Mouse (Mus musculus) Patski (cell line): ENCODE results near the gene Tubal3. TPM values are rescaled to one million over a fixed set of nuclear protein-coding genes. Genes with fewer than 3 reads are reported as not detected.

ENCODE experiments used
- ATAC-seq: fragments of 100-300 bp; one replicate; pipeline ENCODE4 v1.8.0; 2021
- CTCF ChIA-PET: fragments of 350-600 bp; sonication (Branson Sonifier 250); formaldehyde crosslinking; loops from one replicate; lab custom pipeline; 2022; ENCODE audit warnings: inconsistent platforms; lab: Charles Lee
- POLR2A ChIA-PET: fragments of 350-600 bp; sonication (Branson Sonifier 250); formaldehyde crosslinking; loops from one replicate; lab custom pipeline; 2022; ENCODE audit warnings: antibody characterized with exemption, inconsistent platforms; lab: Charles Lee
- DNase-seq: peaks from one replicate; pipeline ENCODE4 v3.0.0-alpha.2; 2011; ENCODE audit warnings: low read depth, low spot score
- H3K27me3 ChIP-seq: fragments of 371-371 bp; one replicate; pipeline ENCODE4 v1.5.1; 2021
- CTCF ChIP-seq: fragments of 100-300 bp; IDR thresholded peaks from one replicate; pipeline ENCODE4 v1.5.1; 2021
- in situ Hi-C: fragments of 300-500 bp; cut with MboI; formaldehyde crosslinking; loops from 3 replicates; pipeline ENCODE4 v1.11.1; 2018; ENCODE audit warnings: low pct_unique_long_range_greater_than_20kb, mixed read lengths
- polyA plus RNA-seq: library from polyadenylated mRNA; unstranded; gene quantifications from one replicate; pipeline ENCODE4 v1.2.3, GENCODE M21; 2021

Gene Tubal3
- polyA plus RNA-seq, 1 experiment from 2014 or later = not detected

GRCm38 (mm10) chr13:3910356-3910755, 7.7 kb upstream of the Tubal3 start:
- no peak for DNase-seq
- ChIA-PET CTCF (no interaction called here), POLR2A (interaction anchor here (0.6 kb wide), 1 partner anchor 20 kb away, joined by 5 read pairs; no protein-coding TSS in a partner anchor)
- no peak for ATAC-seq
- TF ChIP-seq CTCF = no peak
- in situ Hi-C loops = no loop called here
- H3K27me3 ChIP-seq = no peaks in the 10 kb centered on the region

GRCm38 (mm10) chr13:3913504-3913903, 4.6 kb upstream of the Tubal3 start:
- ChIA-PET CTCF (interaction anchor here (1.2 to 2.3 kb wide), 5 partner anchors 9 to 248 kb away, joined by 3 to 8 read pairs (median 4); no protein-coding TSS in a partner anchor), POLR2A (interaction anchor here (0.7 kb wide), 1 partner anchor 32 kb away, joined by 3 read pairs; the partner anchor contains the start of gene Ucn3)
- no peak for DNase-seq
- no peak for ATAC-seq
- in situ Hi-C loops = no loop called here
- TF ChIP-seq CTCF = no peak
- no peaks in the 10 kb centered on the region for H3K27me3 ChIP-seq

- DNase-seq (no peak), ATAC-seq (no peak)
- ChIA-PET CTCF (no interaction called here), POLR2A (no interaction called here)
- peaks cover 4% of the 10 kb centered on the region for H3K27me3 ChIP-seq
- TF ChIP-seq CTCF = no peak
- in situ Hi-C loops = no loop called here
These were observed 6.4 kb downstream of the Tubal3 start for GRCm38 (mm10) chr13:3924483-3924882.

- ChIA-PET CTCF (interaction anchor here (1.3 kb wide), 1 partner anchor 10 kb away, joined by 5 read pairs; no protein-coding TSS in a partner anchor), POLR2A (no interaction called here)
- H3K27me3 ChIP-seq = peaks cover 10% of the 10 kb centered on the region
- DNase-seq (no peak), ATAC-seq (no peak)
- in situ Hi-C loops = loop anchor here (5.0 kb wide), 1 partner anchor 77 kb away; no protein-coding TSS in a partner anchor
- TF ChIP-seq CTCF = no peak
These were observed 7.6 kb downstream of the Tubal3 start for GRCm38 (mm10) chr13:3925632-3926031.

- CTCF ChIA-PET = interaction anchor here (1.3 kb wide), 1 partner anchor 9 kb away, joined by 5 read pairs; no protein-coding TSS in a partner anchor
These were observed 8.0 kb downstream of the Tubal3 start for GRCm38 (mm10) chr13:3926046-3926445.

GRCm38 (mm10) chr13:3944699-3945098, 26.6 kb downstream of the Tubal3 start:
- ChIA-PET POLR2A (no interaction called here), CTCF (no interaction called here)
- peaks cover 20% of the 10 kb centered on the region for H3K27me3 ChIP-seq
- DNase-seq (no peak), ATAC-seq (no peak)
- TF ChIP-seq CTCF = no peak
- in situ Hi-C loops = no loop called here

More at GRCm38 (mm10) chr13:3926046-3926445, 8.0 kb downstream of the Tubal3 start:
- ATAC-seq (no peak), DNase-seq (no peak)
- no peak for TF ChIP-seq CTCF
- in situ Hi-C loops = loop anchor here (5.0 kb wide), 1 partner anchor 76 kb away; no protein-coding TSS in a partner anchor
- POLR2A ChIA-PET = no interaction called here
- peaks cover 12% of the 10 kb centered on the region for H3K27me3 ChIP-seq

- no peak for DNase-seq
- POLR2A ChIA-PET = interaction anchor here (0.6 kb wide), 1 partner anchor 32 kb away, joined by 3 read pairs; no protein-coding TSS in a partner anchor
- in situ Hi-C loops = no loop called here
- TF ChIP-seq CTCF = no peak
- CTCF ChIA-PET = no interaction called here
- ATAC-seq = no peak
- peaks cover 20% of the 10 kb centered on the region for H3K27me3 ChIP-seq
These were observed 27.2 kb downstream of the Tubal3 start, which contains the start of gene Ucn3 for GRCm38 (mm10) chr13:3945249-3945648. Gene Ucn3 (minus strand): TSS chr13:3945349.

GRCm38 (mm10) chr13:3947267-3947666, 29.2 kb downstream of the Tubal3 start:
- POLR2A ChIA-PET = no interaction called here
- DNase-seq (no peak), ATAC-seq (no peak)
- in situ Hi-C loops = no loop called here
- no peak for TF ChIP-seq CTCF
- CTCF ChIA-PET = interaction anchor here (1.2 kb wide), 1 partner anchor 282 kb away, joined by 4 read pairs; no protein-coding TSS in a partner anchor
- H3K27me3 ChIP-seq = peaks cover 14% of the 10 kb centered on the region

- CTCF ChIA-PET = interaction anchor here (0.7 kb wide), 1 partner anchor 15 kb away, joined by 3 read pairs; no protein-coding TSS in a partner anchor
- in situ Hi-C loops = no loop called here
- no peak for ATAC-seq
- POLR2A ChIA-PET = no interaction called here
- TF ChIP-seq CTCF = peak; percentile 12
- H3K27me3 ChIP-seq = peaks cover 20% of the 10 kb centered on the region
- no peak for DNase-seq
These were observed 31.4 kb downstream of the Tubal3 start for GRCm38 (mm10) chr13:3949477-3949876.

- ChIA-PET POLR2A (no interaction called here), CTCF (interaction anchor here (1.1 to 1.6 kb wide), 3 partner anchors 9 to 53 kb away, joined by 3 to 4 read pairs (median 4); no protein-coding TSS in a partner anchor)
- ATAC-seq (no peak), DNase-seq (no peak)
- peaks cover 10% of the 10 kb centered on the region for H3K27me3 ChIP-seq
- peak; percentile 42 for TF ChIP-seq CTCF
- in situ Hi-C loops = loop anchor here (25.0 kb wide), 1 partner anchor 539 kb away; no protein-coding TSS in a partner anchor
These were observed 33.3 kb downstream of the Tubal3 start for GRCm38 (mm10) chr13:3951198-3951914.
